Mouse (Mus musculus) kidney, embryonic 16.5 days (tissue): ENCODE measurements around the gene Olfr156. TPM values are rescaled to one million over a fixed set of nuclear protein-coding genes. Genes with fewer than 3 reads are reported as not detected.
"Not testable (repeated sequence)": the region's sequence is repeated elsewhere in the genome, so short reads cannot be mapped to it uniquely, and the experiment has no call there.

Experiments used
- ATAC-seq: fragments of 200-750 bp; cut with Nextera tagmentation; 2 replicates; pipeline ENCODE4 v1.8.0; 2017; ENCODE audit warnings: moderate TSS enrichment; ENCODE audit not compliant: low FRiP score, low TSS enrichment
- H3K27ac ChIP-seq: fragments of 300-500 bp; sonication (generic); 2 replicates; pipeline ENCODE4 v1.5.1; 2014; ENCODE audit warnings: low read length
- H3K27me3 ChIP-seq: fragments of 300-500 bp; sonication (generic); 2 replicates; pipeline ENCODE4 v1.6.1; 2014; ENCODE audit warnings: low read length, control low read depth, mixed read lengths; ENCODE audit not compliant: insufficient read depth
- H3K36me3 ChIP-seq: fragments of 300-500 bp; sonication (generic); 2 replicates; pipeline ENCODE4 v1.6.1; 2014; ENCODE audit warnings: low read length, control low read depth, mixed read lengths; ENCODE audit not compliant: insufficient read depth
- H3K4me1 ChIP-seq: fragments of 300-500 bp; sonication (generic); 2 replicates; pipeline ENCODE4 v1.6.1; 2014; ENCODE audit warnings: low read length, control low read depth, mixed read lengths; ENCODE audit not compliant: insufficient read depth
- H3K4me2 ChIP-seq: fragments of 300-500 bp; sonication (generic); replicated peaks from 2 replicates; pipeline ENCODE4 v1.6.1; 2014; ENCODE audit warnings: low read depth, low read length
- H3K4me3 ChIP-seq: fragments of 300-500 bp; sonication (generic); 2 replicates; pipeline ENCODE4 v1.5.1; 2014; ENCODE audit warnings: mild to moderate bottlenecking, low read length
- H3K9ac ChIP-seq: fragments of 300-500 bp; sonication (generic); replicated peaks from 2 replicates; pipeline ENCODE4 v1.6.1; 2014; ENCODE audit warnings: low read length
- H3K9me3 ChIP-seq: fragments of 300-500 bp; sonication (generic); 2 replicates; pipeline ENCODE4 v1.6.1; 2016; ENCODE audit warnings: low read length, control low read depth
- WGBS: fragments of 180-500 bp; shearing (Covaris S2); extraction: QIAGEN DNeasy Blood & Tissue Kit; methylation state at CpG from one replicate; pipeline ENCODE4 v1.1.7; 2014; 5-methylcytosine and 5-hydroxymethylcytosine counted together
- polyA plus RNA-seq: library from polyadenylated mRNA; unstranded; fragments of >200 nt; fragmentation: Nextera tagmentation; extraction: Ambion mirVana; gene quantifications from 2 replicates; pipeline ENCODE4 v1.2.1, GENCODE M21; 2015

Gene Olfr156
- polyA plus RNA-seq, 1 experiment from 2014 or later, result not detected

DNA sequence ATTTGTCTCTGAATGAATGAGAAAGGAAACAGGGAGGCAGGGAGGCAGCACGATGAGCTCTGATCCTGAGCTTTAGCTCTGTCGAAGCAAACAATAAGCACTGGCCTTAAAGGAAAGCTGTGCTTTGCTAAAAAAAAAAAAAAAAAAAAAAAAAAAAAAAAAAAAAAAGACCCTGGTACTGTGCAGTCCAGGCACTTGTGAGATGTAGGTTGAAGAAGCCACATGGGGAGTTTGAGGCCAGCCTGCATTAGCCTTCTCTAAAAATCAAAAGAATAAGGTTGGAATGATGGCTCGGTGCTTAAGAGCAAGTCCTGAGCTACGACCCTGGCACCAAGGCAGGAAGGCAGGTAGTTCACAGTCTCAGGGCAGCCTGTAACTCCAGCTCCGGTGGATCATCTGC lies 10.1 kb upstream of the Olfr156 start:
- no peak overlapping the region for H3K9ac ChIP-seq
- no peaks in the 10 kb centered on the region for H3K9me3 ChIP-seq
- H3K27ac ChIP-seq, result no peak overlapping the region
- no peaks in the 10 kb centered on the region for H3K4me1 ChIP-seq
- WGBS, result 71% methylated on average over 5 of the region's 5 CpGs
- no peak overlapping the region for H3K4me3 ChIP-seq
- H3K4me2 ChIP-seq, result no peak overlapping the region
- H3K36me3 ChIP-seq, result no peaks in the 10 kb centered on the region
- no peak for ATAC-seq
- no peaks in the 10 kb centered on the region for H3K27me3 ChIP-seq

DNA sequence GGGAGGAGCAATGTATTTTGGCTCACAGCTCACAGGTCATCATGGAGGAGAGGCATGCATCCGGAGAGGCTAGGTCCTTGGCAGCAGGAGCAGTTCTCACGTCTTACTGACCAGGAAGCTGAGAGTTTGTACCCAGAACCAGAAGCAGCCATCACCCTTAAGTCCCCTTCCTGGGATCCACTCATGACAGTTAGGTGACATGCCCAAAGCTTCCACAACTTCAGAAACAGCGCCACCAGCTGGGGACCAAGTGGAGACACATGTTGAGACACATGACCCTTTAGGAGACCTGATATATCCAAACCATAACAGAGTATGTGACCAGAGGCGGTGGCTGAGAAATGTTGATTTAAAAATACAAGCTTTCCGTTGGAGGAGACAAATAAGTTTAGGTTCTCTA lies 8.3 kb upstream of the Olfr156 start:
- H3K9me3 ChIP-seq, result no peaks in the 10 kb centered on the region
- H3K4me2 ChIP-seq, result no peak overlapping the region
- no peaks in the 10 kb centered on the region for H3K27me3 ChIP-seq
- no peaks in the 10 kb centered on the region for H3K36me3 ChIP-seq
- no peak for ATAC-seq
- 67% methylated on average over 5 of the region's 5 CpGs for WGBS
- H3K4me3 ChIP-seq, result no peak overlapping the region
- no peaks in the 10 kb centered on the region for H3K4me1 ChIP-seq
- H3K9ac ChIP-seq, result no peak overlapping the region
- H3K27ac ChIP-seq, result no peak overlapping the region

DNA sequence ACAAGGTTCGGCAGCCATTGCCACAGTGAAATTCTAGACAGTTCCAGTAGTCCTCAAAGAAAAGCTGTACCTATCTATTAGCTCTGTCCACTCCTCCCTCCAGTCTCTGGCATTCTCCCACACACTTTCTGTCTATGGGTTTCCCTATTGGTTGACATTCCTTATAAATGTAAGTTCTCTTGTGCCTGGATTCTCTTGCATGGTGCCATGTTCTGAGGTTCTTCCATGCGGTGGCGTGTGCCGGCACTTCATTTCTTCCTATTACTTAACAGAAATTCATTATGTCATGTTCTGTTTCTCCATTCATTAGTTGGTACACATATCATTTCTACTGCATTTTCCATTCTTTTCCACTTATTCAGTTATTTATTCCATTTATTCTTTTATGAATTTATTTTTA lies 5.1 kb upstream of the Olfr156 start:
- ATAC-seq, result no peak
- no peaks in the 10 kb centered on the region for H3K27me3 ChIP-seq
- WGBS, result 79% methylated on average over 4 of the region's 4 CpGs
- H3K9ac ChIP-seq, result no peak overlapping the region
- no peaks in the 10 kb centered on the region for H3K4me1 ChIP-seq
- H3K4me2 ChIP-seq, result no peak overlapping the region
- H3K27ac ChIP-seq, result no peak overlapping the region
- H3K9me3 ChIP-seq, result no peaks in the 10 kb centered on the region
- no peak overlapping the region for H3K4me3 ChIP-seq
- H3K36me3 ChIP-seq, result no peaks in the 10 kb centered on the region

DNA sequence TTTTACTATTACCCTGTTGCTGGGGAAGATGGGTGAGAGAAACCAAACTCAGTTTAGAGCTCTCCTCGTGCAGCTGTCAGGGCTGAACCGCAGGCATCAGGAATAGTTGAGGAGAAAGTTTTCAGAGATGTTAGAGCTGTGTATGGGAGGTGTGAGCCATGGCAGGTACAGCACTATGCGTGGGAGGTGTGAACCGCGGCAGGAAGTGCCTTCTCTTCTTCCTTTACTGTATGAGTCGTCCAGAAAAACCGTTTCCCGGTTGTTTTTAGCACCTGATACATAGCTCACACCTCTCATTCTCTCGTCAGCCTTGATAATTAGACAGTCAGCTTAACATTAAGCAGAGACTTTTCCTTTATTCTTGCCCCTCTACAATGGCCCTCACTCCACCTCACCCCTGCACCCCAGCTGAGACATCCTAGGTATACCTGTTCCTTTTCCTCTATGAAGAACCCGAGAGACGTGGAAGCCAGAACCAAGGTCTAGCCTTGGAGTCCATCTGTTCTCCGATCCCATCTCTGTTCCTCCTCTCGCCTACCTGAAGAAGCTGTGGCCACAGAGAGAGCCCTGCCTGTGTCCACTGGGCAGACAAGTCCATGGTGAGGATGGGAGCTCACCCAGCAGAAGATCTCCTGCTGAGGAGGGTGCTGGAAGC lies 672 bp downstream of the Olfr156 start:
- Histone ChIP-seq H3K9ac (no peak overlapping the region), H3K4me2 (no peak overlapping the region), H3K4me3 (no peak overlapping the region), H3K27ac (no peak overlapping the region), H3K4me1 (no peaks in the 10 kb centered on the region), H3K27me3 (no peaks in the 10 kb centered on the region), H3K36me3 (no peaks in the 10 kb centered on the region), H3K9me3 (no peaks in the 10 kb centered on the region)
- WGBS, result 75% methylated on average over 13 of the region's 13 CpGs
- no peak for ATAC-seq

DNA sequence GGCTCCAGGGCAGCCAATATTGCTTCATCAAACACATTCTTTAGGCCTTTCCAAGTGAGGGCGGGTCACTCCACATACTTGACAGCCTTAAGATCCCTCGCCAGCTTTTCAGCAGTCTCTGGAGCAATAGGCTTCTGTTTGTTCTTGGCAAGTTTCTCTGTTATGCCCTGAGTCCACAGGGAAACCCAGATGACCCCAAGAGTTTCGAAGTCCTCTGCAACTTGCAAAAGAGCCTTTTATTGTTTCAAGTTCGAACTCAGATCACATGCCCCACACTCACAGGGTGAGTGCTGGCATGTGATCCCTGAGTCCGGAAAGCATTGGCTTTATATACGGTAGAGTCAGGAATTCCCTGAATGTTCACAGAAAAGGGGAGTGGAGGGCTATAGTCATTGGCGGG lies 24.8 kb downstream of the Olfr156 start:
- Histone ChIP-seq H3K27ac (no peak overlapping the region), H3K9me3 (peaks cover under 1% of the 10 kb centered on the region; the same call in 1 of the 2 replicates), H3K9ac (no peak overlapping the region), H3K36me3 (no peaks in the 10 kb centered on the region), H3K4me1 (no peaks in the 10 kb centered on the region), H3K4me3 (no peak overlapping the region), H3K4me2 (no peak overlapping the region), H3K27me3 (no peaks in the 10 kb centered on the region)
- ATAC-seq, result no peak
- 75% methylated on average over 7 of the region's 7 CpGs for WGBS

DNA sequence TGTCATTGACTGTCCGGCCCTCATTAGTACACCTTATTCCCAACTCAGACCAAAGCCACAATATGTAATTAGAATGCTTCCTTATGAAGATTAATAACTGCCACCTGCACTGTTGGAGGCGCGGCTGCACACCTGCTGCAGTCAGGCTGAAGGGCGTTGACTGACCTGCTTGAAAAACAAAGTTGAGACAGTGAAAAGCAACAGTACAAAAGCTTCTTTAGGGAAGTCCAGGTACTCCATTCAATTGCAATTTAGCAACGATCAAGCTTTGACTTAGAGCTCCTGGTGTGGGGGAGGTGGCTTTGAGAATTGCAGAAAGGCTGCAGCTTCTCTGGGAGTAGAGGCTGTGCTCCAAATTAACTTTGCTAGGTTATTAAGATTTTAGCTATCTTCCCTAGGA lies 27.9 kb downstream of the Olfr156 start:
- not testable (repeated sequence) for H3K4me2 ChIP-seq, H3K4me3 ChIP-seq, H3K9ac ChIP-seq, H3K9me3 ChIP-seq, H3K27ac ChIP-seq, H3K36me3 ChIP-seq, H3K4me1 ChIP-seq, ATAC-seq, H3K27me3 ChIP-seq
- 89% methylated on average over 5 of the region's 5 CpGs for WGBS

DNA sequence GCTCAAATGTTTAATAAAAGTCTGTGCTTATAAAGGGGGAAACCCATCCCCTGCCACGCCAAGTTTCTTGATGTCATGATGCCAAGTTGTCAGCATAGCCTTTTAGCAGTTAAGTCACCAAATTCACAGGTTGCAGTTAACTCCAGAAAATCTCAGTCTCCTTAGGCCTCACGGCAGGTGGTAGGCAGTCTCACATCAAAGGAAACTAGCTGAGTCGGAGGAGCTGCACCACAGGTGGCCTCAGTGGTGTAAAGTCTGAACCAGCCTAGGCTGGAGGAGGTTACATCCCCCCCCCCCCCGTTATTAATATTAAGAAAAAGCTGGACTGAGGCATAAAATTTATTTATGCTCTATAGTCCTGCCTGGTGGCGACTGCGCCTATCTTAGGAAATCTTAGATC lies 28.4 kb downstream of the Olfr156 start:
- Histone ChIP-seq H3K4me2 (no peak overlapping the region), H3K9me3 (no peaks in the 10 kb centered on the region), H3K27ac (no peak overlapping the region), H3K4me3 (no peak overlapping the region), H3K4me1 (no peaks in the 10 kb centered on the region), H3K36me3 (no peaks in the 10 kb centered on the region), H3K27me3 (no peaks in the 10 kb centered on the region), H3K9ac (no peak overlapping the region)
- WGBS, result 72% methylated on average over 6 of the region's 6 CpGs
- ATAC-seq, result no peak

DNA sequence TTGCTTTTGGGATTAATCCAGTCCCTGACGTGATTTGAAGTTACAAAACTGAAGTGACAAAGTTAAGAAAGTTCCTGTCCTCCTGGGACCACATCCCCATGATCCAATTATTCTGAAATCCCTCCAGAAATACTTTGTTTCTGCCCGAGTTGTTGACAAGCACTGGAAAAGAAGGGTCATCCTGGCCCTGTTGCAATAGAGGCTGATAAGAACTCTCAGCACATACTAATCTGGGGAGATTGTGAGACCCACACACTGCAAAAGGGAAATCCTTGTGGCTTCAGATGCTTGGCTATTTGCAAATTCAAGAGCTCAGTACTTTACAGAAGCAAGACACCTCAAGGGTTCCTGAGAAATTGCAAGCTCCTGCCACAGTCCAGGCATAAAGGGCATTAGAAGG lies 51.4 kb downstream of the Olfr156 start:
- no peak for ATAC-seq
- Histone ChIP-seq H3K27me3 (no peaks in the 10 kb centered on the region), H3K4me3 (no peak overlapping the region), H3K9me3 (no peaks in the 10 kb centered on the region), H3K36me3 (no peaks in the 10 kb centered on the region), H3K9ac (no peak overlapping the region), H3K27ac (no peak overlapping the region), H3K4me1 (no peaks in the 10 kb centered on the region), H3K4me2 (no peak overlapping the region)
- WGBS, result 37% methylated on average over 2 of the region's 2 CpGs

DNA sequence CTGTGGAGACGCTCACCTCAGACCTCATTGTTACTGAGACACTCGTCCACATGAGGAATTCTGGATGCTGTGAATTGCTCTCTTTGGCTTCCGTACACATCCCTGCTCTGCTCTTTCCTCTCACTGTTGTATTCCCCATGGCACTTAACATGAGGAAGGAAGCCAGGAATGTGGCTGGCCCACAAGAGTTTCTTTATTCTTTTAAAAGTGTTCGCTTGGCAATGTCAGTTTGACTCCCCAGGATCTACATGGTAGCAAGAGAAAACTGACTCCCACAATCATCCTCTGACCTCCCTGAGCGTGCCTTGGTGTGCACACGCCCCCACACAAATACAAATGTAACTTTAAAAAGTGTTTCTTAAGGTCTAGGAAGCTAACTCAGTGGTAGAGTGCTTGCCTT lies 52.1 kb downstream of the Olfr156 start:
- no peak overlapping the region for H3K9ac ChIP-seq
- no peak for ATAC-seq
- H3K36me3 ChIP-seq, result no peaks in the 10 kb centered on the region
- no peaks in the 10 kb centered on the region for H3K9me3 ChIP-seq
- no peaks in the 10 kb centered on the region for H3K27me3 ChIP-seq
- no peak overlapping the region for H3K27ac ChIP-seq
- 39% methylated on average over 6 of the region's 6 CpGs for WGBS
- H3K4me2 ChIP-seq, result no peak overlapping the region
- H3K4me1 ChIP-seq, result no peaks in the 10 kb centered on the region
- H3K4me3 ChIP-seq, result no peak overlapping the region

DNA sequence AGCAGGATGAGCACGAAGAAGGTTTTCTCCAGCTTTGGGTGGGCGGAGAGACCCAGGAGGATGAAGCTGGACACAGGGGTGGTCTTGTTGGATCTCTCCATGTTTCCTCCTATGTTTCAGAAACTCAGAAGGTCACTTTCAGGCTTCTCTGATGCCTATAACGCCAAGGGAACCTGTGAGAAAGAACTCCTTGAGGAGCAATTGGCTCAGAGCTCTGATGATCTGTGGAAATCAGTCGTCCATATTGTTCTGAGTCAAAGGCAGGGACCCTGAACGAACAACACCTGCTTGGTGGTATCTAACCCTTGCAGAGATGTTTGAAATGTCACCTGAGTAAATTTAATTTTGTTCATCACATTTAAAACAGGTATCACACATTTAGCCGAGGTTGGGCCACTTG lies 52.8 kb downstream of the Olfr156 start, which contains the start of gene Olfr159:
Olfr159 (minus strand) TSS at position 101 of the 400 bp plus-strand sequence.
- H3K36me3 ChIP-seq, result no peaks in the 10 kb centered on the region

More for the DNA sequence above, 52.8 kb downstream of the Olfr156 start, which contains the start of gene Olfr159:
- no peak within 1 kb of the TSS for H3K27ac ChIP-seq
- no peak within 1 kb of the TSS for H3K9ac ChIP-seq
- no peak within 1 kb of the TSS for H3K4me3 ChIP-seq
- no peaks in the 10 kb centered on the region for H3K4me1 ChIP-seq
- WGBS, result 81% methylated on average over 6 of the region's 6 CpGs
- no peak for ATAC-seq
- H3K4me2 ChIP-seq, result no peak within 1 kb of the TSS
- H3K9me3 ChIP-seq, result no peaks in the 10 kb centered on the region
- no peaks in the 10 kb centered on the region for H3K27me3 ChIP-seq
